Mouse (Mus musculus): Measurements from ENCODE around the gene Atp9a.

Atp9a gene

DNA sequence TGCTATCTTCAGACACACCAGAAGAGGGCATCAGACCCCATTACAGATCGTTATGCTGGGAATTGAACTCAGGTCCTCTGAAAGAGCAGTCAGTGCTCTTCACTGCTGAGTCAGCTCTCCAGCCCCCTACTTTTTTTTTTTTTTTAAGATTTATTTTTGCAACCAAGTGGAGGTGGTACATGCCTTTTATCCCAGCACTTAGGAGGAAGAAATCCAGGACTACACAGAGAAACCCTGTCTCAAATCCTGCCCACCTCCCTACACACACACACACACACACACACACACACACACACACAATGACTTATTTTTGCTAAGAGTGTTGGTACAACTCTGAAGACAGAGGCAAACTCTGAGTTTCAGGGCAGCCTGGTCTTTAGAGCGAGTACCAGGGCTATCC lies 59.5 kb downstream of the Atp9a start:
- in situ Hi-C loops (cut with MboI, MseI): no loop called here

DNA sequence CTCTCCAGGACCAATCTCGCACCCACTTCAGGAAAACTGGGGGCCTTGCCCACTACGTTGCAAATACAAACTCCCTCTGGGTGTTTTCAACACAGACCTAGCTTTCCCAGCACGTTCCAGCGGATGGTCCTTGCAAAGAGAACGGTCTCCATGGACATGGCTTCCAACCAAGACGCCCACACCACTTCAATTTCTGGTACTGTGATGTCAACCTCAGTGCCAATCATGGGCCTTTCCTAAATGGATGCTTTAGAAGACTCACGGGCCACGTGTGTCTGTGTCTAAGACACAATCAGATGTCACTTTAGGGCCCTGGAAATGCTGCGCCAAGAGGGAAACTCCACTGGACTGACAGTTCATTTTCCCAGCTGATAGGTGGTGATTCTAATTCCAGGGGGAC lies 60.7 kb downstream of the Atp9a start:
- in situ Hi-C loops (cut with MboI, MseI): no loop called here

DNA sequence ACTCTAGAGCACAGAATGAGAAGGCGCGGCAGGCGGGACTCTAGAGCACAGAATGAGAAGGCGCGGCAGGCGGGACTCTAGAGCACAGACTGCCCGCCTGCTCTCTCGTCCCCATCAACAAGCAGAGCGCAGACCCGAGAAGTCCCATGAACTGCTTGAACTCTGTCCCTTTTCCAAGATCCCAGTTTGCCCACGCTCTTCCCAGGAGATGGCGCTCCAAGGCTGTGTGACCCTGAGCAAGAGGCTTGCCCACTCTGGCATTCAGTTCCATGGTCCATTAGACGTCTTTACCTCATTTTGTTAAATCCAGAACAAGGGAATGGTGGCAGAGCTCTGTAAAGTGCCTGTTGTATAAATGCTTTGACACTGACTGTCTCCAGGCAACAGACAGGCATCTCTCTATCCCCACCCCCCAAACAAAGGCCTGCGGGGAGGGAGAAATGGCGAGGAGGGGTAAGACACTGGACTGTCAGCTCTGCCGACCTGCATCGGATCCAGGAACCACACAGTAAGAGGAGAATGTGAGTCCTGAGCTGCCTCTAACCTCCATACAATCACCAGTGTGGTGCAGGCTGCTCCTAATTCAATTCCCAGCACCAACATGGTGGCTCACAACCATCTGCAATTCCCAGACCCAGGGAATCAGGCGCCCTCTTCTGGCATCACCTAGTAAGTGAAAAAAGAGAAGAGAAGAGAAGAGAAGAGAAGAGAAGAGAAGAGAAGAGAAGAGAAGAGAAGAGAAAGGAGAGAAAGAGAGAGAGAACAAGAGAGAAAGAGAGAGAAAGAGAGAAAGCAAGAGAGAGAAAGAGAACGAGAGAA lies 62.6 kb downstream of the Atp9a start:
- in situ Hi-C loops (cut with MboI, MseI): no loop called here

DNA sequence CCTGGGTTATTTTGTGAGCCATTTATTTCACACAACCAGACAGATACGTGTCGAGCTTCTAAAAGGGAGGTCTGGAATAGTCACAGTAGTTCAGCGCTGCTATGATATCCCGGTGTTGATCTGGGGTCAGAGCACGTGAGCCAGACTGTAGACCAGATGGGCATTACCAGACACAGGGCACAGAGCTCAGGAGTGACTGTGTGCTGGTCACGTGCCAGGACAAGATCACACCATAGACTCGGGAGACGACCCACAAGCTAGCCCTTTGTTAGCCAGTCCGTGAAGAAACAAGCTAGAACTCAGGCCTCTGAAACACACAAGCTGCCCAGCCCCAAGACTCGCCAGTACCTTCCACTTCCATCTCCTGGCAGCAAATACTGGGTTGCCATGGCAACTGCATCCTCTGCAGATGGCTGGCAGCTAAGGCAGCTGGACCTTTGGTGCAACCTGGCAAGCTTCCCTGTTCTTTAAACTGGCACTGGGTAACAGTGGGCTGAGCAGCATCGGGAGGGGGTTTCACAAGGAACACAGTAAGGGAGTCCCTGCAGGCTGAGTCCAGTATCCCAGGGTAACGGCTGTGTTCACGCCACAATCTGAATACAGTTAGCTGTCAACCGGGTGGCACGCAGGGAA lies 63.4 kb downstream of the Atp9a start:
- in situ Hi-C loops (cut with MboI, MseI): no loop called here

DNA sequence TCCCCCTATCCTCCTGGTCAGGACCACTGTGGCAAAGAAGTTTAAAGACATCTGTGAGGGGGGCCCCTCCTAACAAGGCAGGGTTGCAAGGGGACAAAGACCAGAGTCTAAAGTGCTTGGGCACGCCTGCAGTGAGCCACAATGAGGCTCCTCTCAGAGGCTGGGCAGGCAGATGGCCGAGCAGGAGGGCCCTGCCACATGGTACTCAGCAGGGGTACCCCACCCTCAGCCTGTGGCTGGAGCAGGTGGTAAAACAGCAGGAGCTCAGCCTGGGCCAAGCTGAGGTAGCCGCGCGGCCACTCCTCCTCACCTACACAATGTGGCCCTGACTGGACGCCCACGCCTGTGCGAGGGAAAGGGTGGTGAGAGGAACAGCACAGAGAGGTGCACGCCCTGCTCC lies 64.6 kb downstream of the Atp9a start:
- in situ Hi-C loops (cut with MboI, MseI): no loop called here

DNA sequence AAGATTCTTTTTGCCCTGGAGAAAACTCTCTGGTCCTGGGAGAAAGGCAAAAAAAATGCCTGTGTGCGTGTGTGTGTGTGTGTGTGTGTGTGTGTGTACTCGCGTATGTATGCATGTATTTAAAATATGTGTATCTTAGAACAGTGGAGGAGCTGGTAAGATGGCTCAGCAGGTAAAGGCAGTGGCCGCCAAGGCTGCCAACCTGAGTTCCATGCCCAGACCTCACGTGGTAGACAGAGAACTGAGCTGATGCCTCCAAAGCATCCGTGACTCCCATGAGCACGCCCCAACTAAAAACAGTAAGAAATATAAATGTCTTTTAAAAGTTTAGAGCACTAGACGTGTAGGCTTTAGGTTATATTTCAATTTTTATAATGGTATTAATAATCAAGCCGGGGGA lies 70.5 kb downstream of the Atp9a start:
- in situ Hi-C loops (cut with MboI, MseI): no loop called here

DNA sequence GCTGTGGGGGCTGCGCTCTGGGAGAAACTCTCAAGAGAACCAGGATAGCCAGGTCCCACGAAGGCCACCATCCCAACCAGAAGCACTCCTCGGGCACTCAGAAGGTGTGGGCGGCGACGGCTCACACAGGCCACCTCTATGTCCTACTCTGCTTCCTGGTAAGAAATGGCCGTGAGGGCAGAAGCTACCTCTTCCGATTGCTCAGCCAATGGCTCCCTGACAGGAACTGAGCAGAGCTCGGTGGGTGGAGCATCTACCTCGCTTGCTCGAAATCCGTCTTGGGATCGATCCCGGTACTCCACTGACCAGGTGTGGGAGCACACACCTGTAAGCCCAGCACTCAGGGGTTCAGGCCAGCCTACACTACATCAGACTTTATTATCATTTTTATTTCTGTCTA lies 72.0 kb downstream of the Atp9a start:
- in situ Hi-C loops (cut with MboI, MseI): no loop called here

DNA sequence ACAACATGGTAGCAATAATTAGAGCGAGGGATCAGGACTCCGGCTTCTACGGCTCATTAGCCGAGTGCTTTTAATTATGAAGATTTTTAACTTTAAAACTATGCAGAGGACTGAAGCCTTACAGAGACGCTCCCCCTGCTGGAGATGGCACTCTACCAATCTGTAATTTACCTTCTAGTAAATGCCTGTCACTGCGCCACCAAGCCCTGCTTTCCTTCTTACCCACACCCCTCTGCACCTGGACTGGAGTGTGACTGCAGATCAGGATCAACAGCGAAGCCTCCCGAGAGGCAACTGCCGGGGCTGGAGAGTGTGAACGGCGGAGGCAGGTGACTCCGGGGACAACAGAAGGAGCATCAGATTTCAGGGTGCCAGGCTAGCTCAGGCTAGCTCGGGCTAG lies 72.4 kb downstream of the Atp9a start:
- in situ Hi-C loops (cut with MboI, MseI): no loop called here

DNA sequence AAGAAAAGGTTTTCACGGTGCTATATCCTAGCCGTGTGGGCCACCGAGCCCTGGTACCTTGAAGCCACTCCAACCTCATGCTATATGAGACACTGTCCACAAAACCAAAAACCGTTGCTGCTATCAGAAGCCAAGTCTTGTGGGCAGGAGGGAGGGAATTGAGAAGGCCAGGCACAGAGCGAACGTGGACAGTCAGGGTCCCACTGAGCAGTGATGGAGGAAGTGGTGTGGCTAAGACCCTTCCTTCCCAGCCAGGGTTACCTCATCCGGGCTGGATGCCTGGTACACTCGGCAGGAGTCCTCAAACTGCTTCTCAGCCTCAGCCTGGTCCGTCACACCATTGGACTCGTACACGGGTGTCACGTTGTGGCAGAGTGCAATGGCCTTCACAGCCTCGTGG lies 74.5 kb downstream of the Atp9a start:
- in situ Hi-C loops (cut with MboI, MseI): no loop called here

DNA sequence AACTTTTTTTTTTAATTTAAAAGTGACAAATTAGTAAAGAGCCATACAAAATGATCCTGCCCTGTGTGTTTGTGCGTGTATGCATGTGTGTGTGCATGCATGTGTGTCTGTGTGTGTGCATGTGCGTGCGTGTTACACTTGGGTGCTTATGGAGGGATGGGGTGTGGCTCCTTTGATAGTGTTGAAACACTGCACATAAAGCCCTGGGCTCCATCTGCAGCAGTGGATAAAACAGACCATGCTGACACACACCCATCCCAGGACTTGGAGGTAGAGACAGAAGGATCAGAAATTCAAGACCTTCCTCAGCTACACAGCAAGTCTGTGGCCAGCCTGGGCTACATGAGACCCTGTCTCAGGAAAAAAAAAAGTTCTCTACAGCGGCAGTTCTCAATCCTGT lies 76.5 kb downstream of the Atp9a start:
- in situ Hi-C loops (cut with MboI, MseI): no loop called here

DNA sequence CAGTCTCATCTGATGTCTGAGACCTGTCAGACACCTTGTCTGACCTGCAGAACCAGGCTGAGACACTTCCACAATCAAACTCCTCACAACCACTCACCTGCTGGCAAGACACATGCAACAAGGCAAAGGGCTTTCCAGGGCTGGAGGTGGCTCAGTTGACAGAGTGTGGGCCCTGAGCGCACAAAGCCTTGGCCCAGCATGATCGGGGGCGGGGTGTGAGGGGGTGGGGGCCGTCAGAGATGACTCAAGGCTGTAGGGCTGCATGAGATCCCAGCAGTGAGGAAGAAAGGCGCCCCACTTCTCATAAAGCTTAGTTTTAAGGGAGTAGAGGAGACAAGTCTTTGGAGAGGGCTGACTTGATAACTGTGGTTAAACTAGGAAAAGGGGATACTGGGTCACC lies 78.5 kb downstream of the Atp9a start:
- in situ Hi-C loops (cut with MboI, MseI): loop anchor here in 1 of 2 experiments (5.0 kb wide), 1 partner anchor 79 kb away; the partner anchor contains the start of gene Atp9a

DNA sequence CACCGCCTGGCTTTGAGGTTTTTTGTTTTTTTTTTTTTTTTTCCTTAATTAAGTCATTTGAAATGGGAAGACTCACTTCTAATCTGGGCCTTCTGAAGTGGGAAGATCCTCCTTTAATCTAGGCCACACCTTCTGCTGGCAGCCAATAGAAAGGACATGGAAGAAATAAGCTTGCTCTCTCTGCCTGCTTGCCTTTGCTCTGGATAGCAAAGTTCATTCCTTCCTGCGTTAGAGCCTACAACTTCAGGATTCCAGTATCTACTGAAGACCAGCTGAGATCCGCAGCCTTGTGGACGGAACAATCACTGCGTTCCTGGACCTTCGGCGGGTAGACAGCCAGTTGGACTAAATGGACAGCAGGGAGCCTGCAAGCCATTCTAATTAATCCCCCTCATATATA lies 79.0 kb downstream of the Atp9a start:
- in situ Hi-C loops (cut with MboI, MseI): loop anchor here in 1 of 2 experiments (5.0 kb wide), 1 partner anchor 79 kb away; the partner anchor contains the start of gene Atp9a

DNA sequence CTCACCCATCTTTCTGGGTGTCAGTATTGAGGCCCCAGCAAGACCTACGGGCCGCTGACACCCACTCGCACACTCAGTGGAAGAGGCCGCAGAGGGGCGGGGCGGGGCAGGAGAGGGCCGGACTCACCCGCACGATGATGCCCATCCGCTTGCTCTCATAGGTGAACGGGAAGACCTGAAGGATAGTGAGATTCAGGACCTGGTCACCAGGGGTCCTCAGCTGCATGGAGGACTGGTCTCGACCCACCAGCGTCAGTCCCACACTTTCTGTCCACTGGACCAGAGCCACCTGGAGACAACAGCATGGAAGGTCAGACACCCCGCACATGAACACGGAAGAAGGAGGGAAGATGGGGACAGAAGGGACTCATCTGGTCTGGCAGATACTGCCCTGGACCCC lies 80.4 kb downstream of the Atp9a start:
- in situ Hi-C loops (cut with MboI, MseI): loop anchor here in 1 of 2 experiments (5.0 kb wide), 1 partner anchor 80 kb away; the partner anchor contains the start of gene Atp9a

DNA sequence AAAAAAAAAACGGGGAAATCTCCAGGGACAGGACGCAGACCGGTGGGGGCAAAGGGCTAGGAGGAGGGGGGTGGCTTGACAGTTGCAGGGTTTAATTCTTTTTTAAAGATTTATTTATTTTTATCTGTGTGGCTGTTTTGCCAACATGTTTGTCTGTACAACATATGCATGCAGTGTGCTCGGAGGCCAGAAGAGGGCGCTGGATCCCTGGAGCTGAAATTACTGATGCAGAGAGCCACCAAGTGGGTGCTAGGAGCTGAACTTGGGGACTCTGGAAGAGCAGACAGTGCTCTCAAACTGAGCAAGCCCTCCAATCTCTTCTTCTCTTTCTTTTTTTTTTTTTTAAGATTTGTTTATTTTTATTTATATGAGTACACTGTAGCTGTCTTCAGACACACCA lies 81.9 kb downstream of the Atp9a start:
- in situ Hi-C loops (cut with MboI, MseI): loop anchor here in 1 of 2 experiments (5.0 kb wide), 1 partner anchor 82 kb away; the partner anchor contains the start of gene Atp9a

DNA sequence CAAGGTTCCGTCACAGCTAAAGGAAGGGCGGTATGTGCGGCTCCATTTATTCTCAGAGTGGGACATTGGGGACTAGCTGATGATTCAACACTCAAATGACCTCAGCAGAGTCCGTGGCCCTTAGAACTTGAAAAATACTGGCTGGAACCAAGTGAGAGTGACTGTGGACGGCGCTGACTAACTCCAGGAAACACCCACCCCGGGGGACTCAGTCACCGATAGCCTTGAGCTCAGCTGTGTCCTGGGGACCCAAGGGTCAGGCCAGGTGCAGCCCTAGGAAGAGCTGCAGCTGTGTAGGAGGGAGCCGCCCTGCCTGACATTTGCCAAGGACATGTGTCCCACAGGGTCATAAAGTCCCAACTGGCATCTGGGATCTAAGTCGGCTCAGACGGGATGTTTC lies 83.7 kb downstream of the Atp9a start:
- in situ Hi-C loops (cut with MboI, MseI): no loop called here

DNA sequence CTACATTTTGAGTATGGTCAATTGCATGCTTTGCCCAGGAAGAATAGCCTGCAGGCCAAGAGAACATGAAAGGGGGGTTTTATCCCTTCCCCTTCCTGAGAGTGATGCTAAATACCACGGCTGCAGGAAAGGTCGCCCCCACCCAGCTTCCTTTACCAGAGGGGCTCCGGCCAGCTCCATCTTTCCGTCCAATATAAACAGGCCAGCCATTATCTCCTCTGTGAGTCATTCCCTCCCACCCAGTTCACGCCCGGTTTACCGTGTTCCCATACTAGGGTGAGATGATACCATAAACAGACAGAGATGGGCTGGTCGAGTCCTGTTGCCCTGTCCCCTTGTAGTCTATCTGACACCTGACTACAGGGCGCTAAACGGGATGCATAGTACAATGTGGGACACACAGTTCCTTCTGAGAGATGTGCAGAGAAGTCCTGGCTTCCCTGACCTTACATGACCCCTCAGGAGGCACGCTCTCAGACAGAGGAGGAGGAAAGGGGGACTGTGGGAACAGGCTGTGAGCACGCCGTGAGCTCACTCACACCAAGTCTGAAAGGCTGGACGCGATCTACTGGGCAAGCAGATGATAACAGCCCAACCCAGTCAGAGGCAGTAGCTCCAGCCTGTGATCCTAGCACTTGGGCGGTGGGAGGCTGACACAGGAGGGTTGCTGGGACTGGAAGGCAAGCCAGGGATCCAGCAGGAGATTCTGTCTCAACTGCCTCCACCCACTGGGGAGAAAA lies 85.5 kb downstream of the Atp9a start:
- in situ Hi-C loops (cut with MboI, MseI): no loop called here

DNA sequence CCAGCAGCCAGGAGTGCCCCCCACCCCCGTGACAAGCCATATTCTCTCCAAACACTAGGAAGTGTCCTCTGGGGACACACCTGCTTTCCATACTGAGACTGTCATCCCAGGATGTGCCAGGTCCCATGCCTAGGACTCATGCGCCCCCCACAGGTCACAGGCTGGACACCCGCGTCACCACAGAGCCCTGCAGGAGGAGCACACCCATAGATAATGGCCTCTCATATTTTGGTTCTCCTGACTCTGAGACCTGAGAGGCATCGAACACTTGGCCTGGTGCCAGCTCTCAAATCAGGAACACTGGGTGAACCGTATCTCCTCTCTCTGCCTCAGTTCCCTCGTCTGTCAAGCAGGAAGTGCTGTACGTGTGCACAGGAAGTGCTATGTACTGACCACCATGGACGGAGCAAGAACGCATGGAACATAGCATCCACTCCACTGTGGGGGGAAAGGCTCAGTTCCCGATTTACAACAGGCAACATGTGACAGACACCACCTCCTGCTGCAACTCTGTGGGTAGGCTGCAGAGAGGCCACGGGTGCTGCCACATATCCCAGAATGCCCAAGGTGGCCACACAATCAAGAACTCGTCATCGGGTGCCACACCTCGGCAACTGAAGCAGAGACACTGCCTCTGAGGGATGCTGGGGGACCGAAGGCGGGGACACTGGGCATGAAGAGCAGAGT lies 87.1 kb downstream of the Atp9a start:
- in situ Hi-C loops (cut with MboI, MseI): no loop called here

DNA sequence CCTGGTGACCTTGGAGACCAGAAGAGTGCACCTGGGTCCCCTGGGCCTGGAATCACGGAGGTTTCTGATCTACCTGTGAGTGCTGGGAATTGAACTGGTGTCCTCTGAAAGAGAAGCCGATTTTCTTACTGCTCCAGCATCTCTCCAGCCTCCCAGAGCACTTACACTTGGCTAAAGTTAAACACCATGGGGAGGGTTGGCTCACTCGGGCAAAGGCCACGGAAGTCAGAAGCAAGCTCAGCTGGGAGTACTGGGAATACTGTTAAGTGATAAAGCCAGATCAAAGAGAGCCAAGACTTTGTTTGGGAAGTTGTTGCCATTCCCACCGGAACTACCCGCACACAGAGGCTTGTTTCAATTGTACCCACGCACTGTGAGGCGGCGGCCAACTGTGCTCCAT lies 87.7 kb downstream of the Atp9a start:
- in situ Hi-C loops (cut with MboI, MseI): no loop called here

DNA sequence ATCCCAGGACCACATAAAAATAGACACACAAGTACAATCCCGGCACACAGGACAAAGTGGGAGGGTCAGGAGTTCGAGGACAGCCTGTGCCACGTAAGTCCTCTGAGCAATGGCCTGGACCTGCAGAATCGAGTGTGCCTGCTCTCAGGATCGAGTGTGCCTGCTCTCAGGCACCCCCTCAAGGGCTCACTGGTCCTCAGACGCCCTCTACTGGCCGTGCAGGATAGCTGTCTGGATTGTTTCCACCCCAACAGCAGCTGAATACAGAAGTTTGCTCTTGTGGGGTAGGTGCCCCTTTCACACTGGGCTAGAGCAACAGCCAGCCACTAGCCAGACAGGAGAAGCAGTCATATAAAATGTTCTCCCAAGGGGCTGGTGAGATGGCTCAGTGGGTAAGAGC lies 90.5 kb downstream of the Atp9a start:
- in situ Hi-C loops (cut with MboI, MseI): no loop called here

DNA sequence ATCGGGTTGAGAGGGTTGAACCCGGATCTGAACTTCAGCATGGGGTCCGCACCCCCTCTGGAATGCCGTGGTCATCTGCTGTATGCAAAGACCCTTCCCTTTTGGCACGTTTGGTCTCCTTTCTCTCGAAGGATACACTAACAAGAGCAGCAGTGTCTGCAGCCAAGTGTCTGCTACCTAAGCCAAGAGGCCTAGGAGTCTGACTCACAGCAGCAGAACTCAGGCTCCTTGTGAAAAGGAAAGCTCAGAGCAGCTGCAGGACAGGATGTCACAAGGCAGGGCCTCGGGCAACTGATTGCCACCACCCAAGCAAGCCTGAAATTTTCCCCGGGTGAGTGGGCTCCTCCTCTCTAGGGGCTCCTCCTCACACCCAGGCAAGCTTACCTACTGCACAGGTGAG lies 94.0 kb downstream of the Atp9a start:
- in situ Hi-C loops (cut with MboI, MseI): no loop called here

DNA sequence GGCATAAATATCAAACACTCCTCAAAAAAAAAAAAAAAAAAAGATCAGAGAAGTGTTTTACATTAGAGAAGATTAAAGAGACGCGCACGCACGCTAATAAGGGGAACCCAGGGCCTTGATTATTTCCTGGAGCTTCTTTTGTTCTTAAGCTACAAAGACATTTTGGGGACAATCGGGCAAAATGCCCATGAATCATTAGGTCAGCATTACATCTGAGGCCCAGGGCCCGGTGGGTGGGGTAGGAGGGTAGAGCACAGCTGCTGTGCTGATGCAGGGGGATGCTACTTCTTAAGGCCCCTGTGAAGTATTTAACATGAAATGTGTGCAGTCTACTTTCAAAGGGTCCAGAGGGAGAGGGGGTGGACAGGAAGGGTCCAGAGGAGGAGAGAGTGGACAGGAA lies 97.4 kb downstream of the Atp9a start:
- in situ Hi-C loops (cut with MboI, MseI): no loop called here
